Mouse (Mus musculus) midbrain, embryonic 16.5 days (tissue): ENCODE measurements around the gene Tekt4. TPM values are rescaled to one million over a fixed set of nuclear protein-coding genes. Genes with fewer than 3 reads are reported as not detected.

Source experiments
- ATAC-seq: fragments of 200-750 bp; cut with Nextera tagmentation; 2 replicates; pipeline ENCODE4 v1.8.0; 2017; ENCODE audit warnings: moderate TSS enrichment
- H3K27ac ChIP-seq: fragments of 300-500 bp; sonication (generic); 2 replicates; pipeline ENCODE4 v1.5.1; 2014; ENCODE audit warnings: mild to moderate bottlenecking, low read length, mixed read lengths
- H3K27me3 ChIP-seq: fragments of 300-500 bp; sonication (generic); 2 replicates; pipeline ENCODE4 v1.6.1; 2014; ENCODE audit warnings: low read depth, low read length, mixed read lengths; ENCODE audit not compliant: control insufficient read depth, insufficient read depth
- H3K36me3 ChIP-seq: fragments of 300-500 bp; sonication (generic); 2 replicates; pipeline ENCODE4 v1.6.1; 2014; ENCODE audit warnings: mild to moderate bottlenecking, low read length, moderate library complexity, mixed read lengths; ENCODE audit not compliant: control insufficient read depth, insufficient read depth
- H3K4me1 ChIP-seq: fragments of 300-500 bp; sonication (generic); 2 replicates; pipeline ENCODE4 v1.6.1; 2014; ENCODE audit warnings: mild to moderate bottlenecking, low read length, mixed read lengths; ENCODE audit not compliant: control insufficient read depth, insufficient read depth
- H3K4me2 ChIP-seq: fragments of 300-500 bp; sonication (generic); 2 replicates; pipeline ENCODE4 v1.6.1; 2014; ENCODE audit warnings: mild to moderate bottlenecking, low read length, mixed read lengths
- H3K4me3 ChIP-seq: fragments of 300-500 bp; sonication (generic); 2 replicates; pipeline ENCODE4 v1.5.1; 2014; ENCODE audit warnings: low read depth, mild to moderate bottlenecking, low read length, moderate library complexity, mixed read lengths
- H3K9ac ChIP-seq: fragments of 300-500 bp; sonication (generic); 2 replicates; pipeline ENCODE4 v1.6.1; 2014; ENCODE audit warnings: low read depth, low read length, mixed read lengths
- H3K9me3 ChIP-seq: fragments of 300-500 bp; sonication (generic); replicated peaks from 2 replicates; pipeline ENCODE4 v1.6.1; 2014; ENCODE audit warnings: mild to moderate bottlenecking, low read length, mixed read lengths; ENCODE audit not compliant: control insufficient read depth, poor library complexity, severe bottlenecking
- WGBS: fragments of 180-500 bp; shearing (Covaris S2); extraction: QIAGEN DNeasy Blood & Tissue Kit; methylation state at CpG from one replicate; pipeline ENCODE4 v1.1.7; 2014; 5-methylcytosine and 5-hydroxymethylcytosine counted together
- polyA plus RNA-seq: library from polyadenylated mRNA; unstranded; fragments of >200 nt; fragmentation: Nextera tagmentation; extraction: Ambion mirVana; gene quantifications from 2 replicates; pipeline ENCODE4 v1.2.1, GENCODE M21; 2015

Tekt4 gene
- polyA plus RNA-seq, 1 experiment from 2014 or later, result 1.5 TPM

GRCm38 (mm10) chr17:25414209-25414608 lies 40.2 kb upstream of the Tekt4 start:
- no peak for ATAC-seq
- Histone ChIP-seq H3K36me3 (no peaks in the 10 kb centered on the region), H3K4me2 (no peak overlapping the region), H3K27me3 (no peaks in the 10 kb centered on the region), H3K9ac (no peak overlapping the region), H3K4me3 (no peak overlapping the region), H3K27ac (no peak overlapping the region), H3K9me3 (no peaks in the 10 kb centered on the region), H3K4me1 (peaks cover 57% of the 10 kb centered on the region)
- WGBS, result 78% methylated on average over 4 of the region's 4 CpGs

DNA sequence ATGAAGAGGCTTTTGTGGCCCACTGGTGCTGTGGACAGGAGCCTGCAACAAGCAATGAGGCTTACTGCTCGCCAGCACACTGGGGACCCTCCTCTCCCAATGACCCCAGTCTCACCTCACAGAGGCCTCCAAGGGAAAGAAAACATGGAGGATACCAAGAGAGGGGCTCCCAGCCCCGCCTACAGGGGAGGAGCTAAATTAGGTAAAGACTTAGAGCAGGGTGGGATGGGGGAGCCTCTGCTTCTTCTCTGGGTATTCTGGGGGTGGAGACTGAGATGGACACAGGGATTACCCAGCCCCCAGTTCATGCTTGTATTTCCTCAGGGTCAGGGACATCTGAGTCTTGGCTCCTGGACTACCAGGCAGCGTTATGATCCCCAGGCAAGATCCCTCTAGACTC lies 39.5 kb upstream of the Tekt4 start:
- 23% methylated on average over 3 of the region's 3 CpGs for WGBS
- H3K9me3 ChIP-seq, result no peaks in the 10 kb centered on the region
- no peak overlapping the region for H3K4me3 ChIP-seq
- peaks cover 58% of the 10 kb centered on the region for H3K4me1 ChIP-seq
- H3K4me2 ChIP-seq, result no peak overlapping the region
- no peak overlapping the region for H3K27ac ChIP-seq
- no peaks in the 10 kb centered on the region for H3K36me3 ChIP-seq
- no peaks in the 10 kb centered on the region for H3K27me3 ChIP-seq
- H3K9ac ChIP-seq, result no peak overlapping the region
- no peak for ATAC-seq

GRCm38 (mm10) chr17:25415421-25415913 lies 38.9 kb upstream of the Tekt4 start:
- Histone ChIP-seq H3K9me3 (no peaks in the 10 kb centered on the region), H3K4me3 (no peak overlapping the region), H3K4me2 (no peak overlapping the region), H3K27me3 (no peaks in the 10 kb centered on the region), H3K27ac (peak overlapping the region; percentile 44; the same call in 1 of the 2 replicates), H3K4me1 (peaks cover 54% of the 10 kb centered on the region), H3K9ac (peak overlapping the region; percentile 8; the same call in 1 of the 2 replicates), H3K36me3 (no peaks in the 10 kb centered on the region)
- 11% methylated on average over 2 of the region's 6 CpGs for WGBS
- peak; percentile 40; the same call in 1 of the 2 replicates for ATAC-seq

- Histone ChIP-seq H3K27me3 (no peaks in the 10 kb centered on the region), H3K36me3 (no peaks in the 10 kb centered on the region), H3K9me3 (no peaks in the 10 kb centered on the region), H3K4me1 (peaks cover 46% of the 10 kb centered on the region), H3K9ac (0 out of 2 replicates have a peak overlapping the region, but pooled peaks have one; percentile 26), H3K27ac (peak overlapping the region; percentile 40; the same call in 1 of the 2 replicates), H3K4me3 (no peak overlapping the region), H3K4me2 (no peak overlapping the region)
- WGBS, result 22% methylated on average over 3 of the region's 3 CpGs
- ATAC-seq, result 0 out of 2 replicates have a peak, but pooled peaks have one; percentile 18
Measured at GRCm38 (mm10) chr17:25416219-25416618, 38.2 kb upstream of the Tekt4 start.

GRCm38 (mm10) chr17:25417990-25418389 lies 36.4 kb upstream of the Tekt4 start:
- Histone ChIP-seq H3K27ac (peak overlapping the region; percentile 67), H3K27me3 (no peaks in the 10 kb centered on the region), H3K4me3 (no peak overlapping the region), H3K9me3 (no peaks in the 10 kb centered on the region), H3K36me3 (no peaks in the 10 kb centered on the region), H3K4me1 (peaks cover 44% of the 10 kb centered on the region), H3K4me2 (no peak overlapping the region), H3K9ac (no peak overlapping the region)
- no peak for ATAC-seq
- WGBS, result 63% methylated on average over 6 of the region's 6 CpGs

- Histone ChIP-seq H3K4me3 (no peak overlapping the region), H3K27ac (peak overlapping the region; percentile 67), H3K9me3 (no peaks in the 10 kb centered on the region), H3K4me2 (peak overlapping the region; percentile 29; the same call in 1 of the 2 replicates), H3K4me1 (peaks cover 44% of the 10 kb centered on the region), H3K27me3 (no peaks in the 10 kb centered on the region), H3K36me3 (peaks cover 2% of the 10 kb centered on the region; the same call in 1 of the 2 replicates), H3K9ac (no peak overlapping the region; the same call in 1 of the 2 replicates)
- 6% methylated on average over 9 of the region's 9 CpGs for WGBS
- peak; percentile 84 for ATAC-seq
Measured at GRCm38 (mm10) chr17:25418926-25419325, 35.5 kb upstream of the Tekt4 start.

DNA sequence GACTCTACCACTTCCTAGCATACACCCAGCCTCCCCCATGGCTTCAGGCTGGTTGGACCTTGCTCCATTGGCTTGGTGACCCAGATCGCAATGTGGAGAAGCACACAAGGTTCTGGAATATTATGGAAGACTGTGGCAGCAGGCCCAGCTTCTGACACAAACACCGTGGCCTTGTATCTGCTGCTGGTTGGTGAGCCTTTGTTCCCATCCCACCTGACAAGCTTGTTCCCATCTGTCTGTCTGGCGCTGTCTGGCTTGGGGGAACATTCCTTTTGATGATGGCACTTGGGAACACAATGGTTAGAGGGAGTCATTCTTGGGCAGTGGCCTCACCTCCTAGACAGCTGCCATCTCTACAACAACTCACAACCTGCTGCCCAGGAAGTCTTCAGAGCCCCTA lies 33.4 kb upstream of the Tekt4 start:
- Histone ChIP-seq H3K9ac (no peak overlapping the region), H3K4me3 (no peak overlapping the region), H3K4me1 (peaks cover 37% of the 10 kb centered on the region), H3K27ac (no peak overlapping the region), H3K27me3 (no peaks in the 10 kb centered on the region), H3K4me2 (no peak overlapping the region), H3K36me3 (peaks cover 2% of the 10 kb centered on the region; the same call in 1 of the 2 replicates), H3K9me3 (no peaks in the 10 kb centered on the region)
- no peak for ATAC-seq
- WGBS, result 93% methylated on average over 3 of the region's 3 CpGs

GRCm38 (mm10) chr17:25424526-25425080 lies 29.8 kb upstream of the Tekt4 start:
- H3K27ac ChIP-seq, result no peak overlapping the region
- no peak for ATAC-seq
- no peak overlapping the region for H3K4me3 ChIP-seq
- H3K9me3 ChIP-seq, result no peaks in the 10 kb centered on the region
- no peak overlapping the region for H3K9ac ChIP-seq
- H3K27me3 ChIP-seq, result no peaks in the 10 kb centered on the region
- peaks cover 2% of the 10 kb centered on the region; the same call in 1 of the 2 replicates for H3K36me3 ChIP-seq
- H3K4me2 ChIP-seq, result no peak overlapping the region
- H3K4me1 ChIP-seq, result peaks cover 22% of the 10 kb centered on the region
- 21% methylated on average over 8 of the region's 8 CpGs for WGBS

DNA sequence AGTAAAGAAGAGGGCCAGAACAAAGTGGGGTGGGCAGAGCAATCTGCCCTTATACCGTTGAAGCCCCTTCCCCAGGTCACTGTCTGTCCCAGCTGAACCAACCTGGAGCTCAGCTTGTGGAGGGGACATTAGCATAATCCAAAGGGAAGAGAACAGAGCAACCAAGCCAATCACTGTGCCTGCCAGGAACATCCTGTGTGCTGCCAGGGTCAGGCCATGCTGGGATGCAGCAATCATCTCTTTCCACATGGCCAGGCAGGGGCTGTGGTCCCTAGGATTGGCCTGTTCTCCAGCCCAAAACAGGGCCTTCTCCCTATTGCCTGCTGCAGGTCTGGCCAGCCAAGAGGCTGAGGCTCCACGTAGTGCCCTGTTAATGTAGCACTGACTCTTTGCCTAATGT lies 28.4 kb upstream of the Tekt4 start:
- Histone ChIP-seq H3K4me1 (peaks cover 33% of the 10 kb centered on the region), H3K9me3 (no peaks in the 10 kb centered on the region), H3K4me2 (no peak overlapping the region), H3K4me3 (no peak overlapping the region), H3K27ac (no peak overlapping the region), H3K27me3 (no peaks in the 10 kb centered on the region), H3K36me3 (peaks cover 2% of the 10 kb centered on the region; the same call in 1 of the 2 replicates), H3K9ac (no peak overlapping the region)
- 73% methylated on average over 2 of the region's 2 CpGs for WGBS
- no peak for ATAC-seq
